Mouse (Mus musculus): ENCODE data around the gene Marc1. TPM values are rescaled to one million over a fixed set of nuclear protein-coding genes. Genes with fewer than 3 reads are reported as not detected.

Gene Marc1
- under 1 TPM in 1 of 2 experiments, not detected in 1; 0.35 TPM for total RNA-seq (2021)
- long read RNA-seq, experiment 1, result 0 reads
- long read RNA-seq, experiment 2, result 0 reads

GRCm38 (mm10) chr1:184810780-184811575, at the start of gene Marc1:
TSS of gene Marc1 (minus strand) at chr1:184811313.
- no peak for DNase-seq (ENCODE audit: low spot score in 2 of 2)

DNA sequence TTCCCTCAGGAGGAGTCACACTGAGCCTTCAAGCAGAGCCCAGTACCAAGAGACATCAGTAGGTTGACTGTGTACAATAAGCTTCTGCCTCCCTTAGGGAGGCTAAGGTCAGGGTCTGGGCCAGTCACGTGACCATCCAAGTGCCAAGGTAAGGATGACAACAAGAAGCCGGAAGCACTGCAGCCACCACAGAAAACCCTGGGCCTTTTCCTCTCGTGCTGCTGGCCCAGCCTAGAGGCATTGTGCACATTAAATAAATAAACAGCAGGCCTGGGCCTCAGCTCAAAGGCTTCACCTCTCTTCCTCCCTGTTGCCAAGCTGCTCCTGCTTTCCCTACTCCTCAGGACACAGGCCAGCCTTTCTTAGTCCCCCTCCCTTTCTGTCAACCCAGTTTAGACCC, 49.2 kb upstream of the Marc1 start:
- no peak for DNase-seq (ENCODE audit: low spot score in 2 of 2)

DNA sequence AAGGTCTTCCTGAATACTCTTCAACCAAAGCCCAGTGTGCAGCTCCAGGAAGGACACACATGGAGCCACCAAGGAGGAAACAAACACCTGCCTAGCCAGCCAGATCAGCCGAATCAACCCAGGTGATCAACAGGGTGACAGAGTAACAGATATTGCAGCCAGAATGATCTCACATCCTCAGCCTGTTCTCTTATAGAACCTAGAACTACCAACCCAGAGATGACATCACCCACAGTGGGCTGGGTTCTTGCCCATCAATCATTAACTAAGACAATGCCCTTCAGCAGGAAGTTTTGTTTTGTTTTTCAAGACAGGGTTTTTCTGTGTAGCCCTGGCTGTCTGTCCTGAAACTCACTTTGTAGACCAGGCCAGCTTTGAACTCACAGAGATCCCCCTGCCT, 47.1 kb upstream of the Marc1 start:
- no peak for DNase-seq (ENCODE audit: low spot score in 2 of 2)

- DNase-seq (ENCODE audit: low spot score in 2 of 2), result no peak
Measured at GRCm38 (mm10) chr1:184857216-184857615, 46.1 kb upstream of the Marc1 start.

GRCm38 (mm10) chr1:184853922-184854321, 42.8 kb upstream of the Marc1 start:
- no peak for DNase-seq (ENCODE audit: low spot score in 2 of 2)

DNA sequence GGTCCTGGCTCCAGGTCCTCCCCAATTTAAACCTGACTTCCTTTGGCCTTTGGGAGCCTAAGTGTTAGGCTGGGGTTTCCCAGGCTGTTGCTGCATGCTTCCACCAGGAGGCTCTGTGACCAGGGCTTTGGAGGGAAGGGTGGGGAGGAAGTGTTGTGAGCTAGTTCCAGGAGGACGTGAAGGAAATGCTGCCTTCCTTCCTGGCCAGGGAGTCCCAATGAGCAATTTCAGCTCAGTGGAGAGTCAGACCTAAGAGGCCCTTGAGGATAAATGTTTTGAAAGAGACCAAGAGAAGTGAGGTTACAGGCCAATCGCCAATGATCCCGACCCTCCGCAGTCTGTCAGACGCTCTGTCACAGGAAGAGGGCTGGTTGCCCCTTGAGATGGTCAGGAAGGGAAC, 42.2 kb upstream of the Marc1 start:
- DNase-seq (ENCODE audit: low spot score in 2 of 2), result peak; percentile 36 to 54

- DNase-seq (ENCODE audit: low spot score in 2 of 2), result peak; percentile 67 to 86
Measured at GRCm38 (mm10) chr1:184851741-184852618, 40.9 kb upstream of the Marc1 start.

DNA sequence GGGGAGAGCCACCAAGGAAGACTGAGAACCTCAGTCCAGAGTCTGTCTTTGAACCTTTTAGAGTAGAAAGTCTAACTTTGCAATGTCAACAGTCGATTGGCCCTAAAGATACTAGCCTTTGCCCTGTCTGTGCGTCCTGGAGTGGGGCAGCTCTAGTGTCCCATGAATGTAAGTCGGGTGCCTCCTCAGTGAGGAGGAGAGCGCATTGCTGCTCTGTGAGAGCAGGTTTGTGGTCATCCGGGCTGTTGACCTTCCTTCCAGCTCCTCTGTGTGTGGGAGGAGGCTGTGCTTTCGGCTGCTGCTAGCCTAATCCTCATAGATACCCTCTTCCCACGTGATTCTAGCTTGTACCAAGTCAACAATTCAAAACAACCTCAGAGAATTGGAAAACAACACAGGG, 40.1 kb upstream of the Marc1 start:
- DNase-seq (ENCODE audit: low spot score in 2 of 2), result no peak

DNA sequence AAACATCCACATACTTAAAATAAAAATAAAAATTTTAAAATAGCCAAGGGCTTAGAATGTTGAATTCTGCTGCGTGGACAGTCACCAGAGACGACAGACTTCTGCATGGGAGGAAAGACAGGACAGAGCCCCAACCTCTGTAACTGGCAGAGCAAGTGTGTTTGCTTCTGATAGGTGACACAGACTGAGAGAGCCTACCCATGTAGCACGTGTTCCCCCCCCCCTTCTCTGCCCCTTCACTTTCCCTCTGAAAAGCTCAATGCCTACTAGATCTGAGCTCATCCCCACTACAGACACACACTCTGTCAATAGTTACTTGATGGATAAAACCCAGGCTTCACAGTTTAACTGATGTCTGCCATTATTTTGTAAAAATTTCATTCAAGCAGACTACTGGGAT, 35.9 kb upstream of the Marc1 start:
- no peak for DNase-seq (ENCODE audit: low spot score in 2 of 2)

GRCm38 (mm10) chr1:184846092-184846750, 35.1 kb upstream of the Marc1 start, which contains the start of gene Marc2:
TSS of gene Marc2 (minus strand) at chr1:184846451.
- no peak for DNase-seq (ENCODE audit: low spot score in 2 of 2)

- peak; percentile 80 to 86 for DNase-seq (ENCODE audit: low spot score in 2 of 2)
Measured at GRCm38 (mm10) chr1:184845111-184846071, 34.3 kb upstream of the Marc1 start.

GRCm38 (mm10) chr1:184844326-184845066, 33.4 kb upstream of the Marc1 start:
- no peak for DNase-seq (ENCODE audit: low spot score in 2 of 2)

DNA sequence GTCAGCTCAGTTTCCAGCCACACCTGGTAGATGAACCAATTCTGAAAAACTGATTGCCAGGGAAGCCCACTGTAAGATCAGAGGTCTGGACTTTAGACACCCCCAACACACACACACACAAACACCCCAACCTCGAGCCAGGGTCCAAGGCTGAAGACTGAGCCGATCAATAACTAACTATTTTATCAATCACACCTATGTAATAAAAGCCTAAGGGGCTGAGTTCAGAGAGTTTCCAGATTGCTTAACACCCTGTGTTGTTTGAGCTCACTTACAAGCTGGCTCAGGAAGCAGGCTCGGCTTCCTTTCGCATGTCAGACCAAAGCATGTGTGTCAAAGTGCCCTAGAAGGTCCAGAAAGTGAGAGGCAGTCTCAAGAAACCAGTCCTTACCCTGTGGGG, 26.5 kb upstream of the Marc1 start:
- DNase-seq (ENCODE audit: low spot score in 2 of 2), result no peak

DNA sequence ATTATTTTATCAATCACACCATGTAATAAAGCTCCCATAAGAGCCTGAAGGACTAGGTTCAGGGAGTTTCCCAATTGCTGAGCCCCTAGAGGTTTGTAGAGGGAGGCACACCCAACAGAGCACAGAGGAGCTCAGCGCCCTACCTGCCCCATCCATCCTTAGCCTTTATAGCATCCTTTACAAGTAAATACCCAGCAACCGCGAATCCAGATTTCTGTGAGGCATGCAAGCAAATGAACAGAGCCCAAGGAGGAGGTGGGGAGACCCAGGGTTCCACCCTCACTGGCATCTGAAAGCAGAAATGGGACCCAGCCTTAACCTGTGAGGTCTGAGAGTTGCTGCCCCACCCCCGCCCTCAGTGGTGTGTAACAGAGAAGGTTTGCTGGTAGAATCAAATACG, 25.2 kb upstream of the Marc1 start:
- no peak for DNase-seq (ENCODE audit: low spot score in 2 of 2)

GRCm38 (mm10) chr1:184833499-184833898, 22.4 kb upstream of the Marc1 start:
- no peak for DNase-seq (ENCODE audit: low spot score in 2 of 2)

DNA sequence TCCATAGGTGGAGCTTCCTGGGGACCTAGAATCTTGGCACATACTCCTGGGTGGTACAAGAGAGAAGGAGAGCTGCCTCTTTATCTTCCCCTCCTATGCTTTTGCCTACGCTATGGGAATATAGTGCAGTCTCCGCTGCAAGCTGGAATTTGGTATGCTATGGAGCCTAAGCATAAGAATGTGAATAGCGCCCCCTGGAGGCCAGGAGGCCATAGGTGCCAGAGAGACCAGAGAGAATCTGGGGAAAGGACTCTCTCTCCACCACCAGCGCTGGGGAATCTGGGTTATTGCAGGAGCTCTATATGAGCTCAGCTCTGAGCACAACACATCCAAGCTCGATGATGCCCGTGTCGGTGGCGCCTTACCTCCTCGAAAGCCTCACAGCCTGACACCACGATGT, 21.1 kb upstream of the Marc1 start:
- no peak for DNase-seq (ENCODE audit: low spot score in 2 of 2)

DNA sequence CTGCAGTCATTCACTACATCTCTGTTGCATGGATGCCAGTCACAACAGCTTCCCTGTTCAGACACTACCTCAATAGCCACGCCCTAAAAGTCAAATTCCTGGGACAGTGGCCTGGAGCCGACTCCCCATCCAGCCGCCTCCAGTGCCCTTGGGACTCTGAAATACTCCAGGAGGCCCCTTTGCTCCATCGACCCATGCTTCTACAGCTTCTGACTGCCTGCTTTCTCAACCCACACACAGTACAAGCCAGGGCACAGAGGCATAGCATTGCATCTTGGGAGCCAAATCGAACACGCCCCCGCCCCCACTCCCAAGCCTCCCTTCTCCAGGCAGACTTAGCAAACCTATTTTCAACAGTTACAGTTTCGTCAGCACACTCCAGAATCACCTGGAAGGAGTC, 18.8 kb upstream of the Marc1 start:
- no peak for DNase-seq (ENCODE audit: low spot score in 2 of 2)

- DNase-seq (ENCODE audit: low spot score in 2 of 2), result no peak
Measured at GRCm38 (mm10) chr1:184827175-184827701, 16.1 kb upstream of the Marc1 start.

DNA sequence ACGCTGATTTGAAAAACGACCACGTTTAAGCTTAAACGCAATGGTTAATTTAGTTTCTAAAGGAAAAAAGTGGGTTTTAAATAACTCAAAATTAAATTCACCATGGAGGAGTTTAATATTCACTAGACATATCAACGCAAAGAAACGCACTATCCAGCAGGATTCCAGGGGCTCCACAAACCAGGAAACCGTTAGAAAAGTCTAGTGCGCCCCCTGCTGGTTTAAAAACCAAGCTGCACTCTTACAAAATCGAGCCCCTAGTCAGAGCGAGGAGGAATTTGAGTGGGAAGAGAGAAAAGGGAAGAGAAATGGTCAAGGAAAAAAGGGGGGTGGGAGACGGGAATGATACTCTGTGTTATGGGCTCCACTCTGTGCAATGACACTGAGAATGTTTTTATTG, 14.0 kb upstream of the Marc1 start:
- peak; percentile 52 to 66 for DNase-seq (ENCODE audit: low spot score in 2 of 2)

All from layer of hippocampus, postnatal 14 days (tissue).